Mouse (Mus musculus): ENCODE data around the gene Ndufa10. TPM values are rescaled to one million over a fixed set of nuclear protein-coding genes. Genes with fewer than 3 reads are reported as not detected.

Ndufa10 gene
- total and polyA plus RNA-seq, 3 experiments: 81.3 to 291 (median 170) TPM

GRCm38 (mm10) chr1:92453751-92454445 is 19.8 kb downstream of the Ndufa10 start:
- Histone ChIP-seq H3K27me3 (ENCODE audit: insufficient read depth, low read length) (no peaks in the 10 kb centered on the region), H3K9me3 (replicated peaks) (no peaks in the 10 kb centered on the region), H3K36me3 (replicated peaks) (peaks cover 95% of the 10 kb centered on the region), H3K4me3 (ENCODE audit: low read depth, low read length) (no peak overlapping the region), H3K4me1 (ENCODE audit: insufficient read depth, low read depth, low read length) (peaks cover 6% of the 10 kb centered on the region)
- ATAC-seq (ENCODE audit: extremely low read depth, insufficient number of reproducible peaks, low FRiP score, poor library complexity, severe bottlenecking) (no peak), DNase-seq (ENCODE audit: low spot score) (no peak)
- TF ChIP-seq GATA1 (IDR thresholded peaks at IDR 0.05; ENCODE audit: borderline replicate concordance, low read length) (no peak), POLR2AphosphoS5 (IDR thresholded peaks at IDR 0.05; ENCODE audit: insufficient replicate concordance, low read depth, low read length) (no peak), CTCF (IDR thresholded peaks at IDR 0.05; ENCODE audit: low read depth, low read length) (peak; percentile 67; the same call in 1 of the 2 replicates)

- Histone ChIP-seq H3K27me3 (ENCODE audit: insufficient read depth, low read length) (no peaks in the 10 kb centered on the region), H3K4me3 (ENCODE audit: low read depth, low read length) (no peak overlapping the region), H3K9me3 (replicated peaks) (no peaks in the 10 kb centered on the region), H3K36me3 (replicated peaks) (peaks cover 98% of the 10 kb centered on the region), H3K4me1 (ENCODE audit: insufficient read depth, low read depth, low read length) (peaks cover 6% of the 10 kb centered on the region; the same call in 1 of the 2 replicates)
- DNase-seq (ENCODE audit: low spot score) (no peak), ATAC-seq (ENCODE audit: extremely low read depth, insufficient number of reproducible peaks, low FRiP score, poor library complexity, severe bottlenecking) (no peak)
- no peak for TF ChIP-seq GATA1 (IDR thresholded peaks at IDR 0.05; ENCODE audit: borderline replicate concordance, low read length)
- TF ChIP-seq CTCF (IDR thresholded peaks at IDR 0.05; ENCODE audit: low read depth, low read length): no peak
- TF ChIP-seq POLR2AphosphoS5 (IDR thresholded peaks at IDR 0.05; ENCODE audit: insufficient replicate concordance, low read depth, low read length): no peak
- no peak for TF ChIP-seq TAL1 (conservative IDR thresholded peaks at IDR 0.05; ENCODE audit: low read depth, low read length)
- TF ChIP-seq GATA2 (IDR thresholded peaks at IDR 0.05; ENCODE audit: borderline replicate concordance, low read depth, low read length): no peak
Observed at GRCm38 (mm10) chr1:92448293-92448692, 25.4 kb downstream of the Ndufa10 start.

DNA sequence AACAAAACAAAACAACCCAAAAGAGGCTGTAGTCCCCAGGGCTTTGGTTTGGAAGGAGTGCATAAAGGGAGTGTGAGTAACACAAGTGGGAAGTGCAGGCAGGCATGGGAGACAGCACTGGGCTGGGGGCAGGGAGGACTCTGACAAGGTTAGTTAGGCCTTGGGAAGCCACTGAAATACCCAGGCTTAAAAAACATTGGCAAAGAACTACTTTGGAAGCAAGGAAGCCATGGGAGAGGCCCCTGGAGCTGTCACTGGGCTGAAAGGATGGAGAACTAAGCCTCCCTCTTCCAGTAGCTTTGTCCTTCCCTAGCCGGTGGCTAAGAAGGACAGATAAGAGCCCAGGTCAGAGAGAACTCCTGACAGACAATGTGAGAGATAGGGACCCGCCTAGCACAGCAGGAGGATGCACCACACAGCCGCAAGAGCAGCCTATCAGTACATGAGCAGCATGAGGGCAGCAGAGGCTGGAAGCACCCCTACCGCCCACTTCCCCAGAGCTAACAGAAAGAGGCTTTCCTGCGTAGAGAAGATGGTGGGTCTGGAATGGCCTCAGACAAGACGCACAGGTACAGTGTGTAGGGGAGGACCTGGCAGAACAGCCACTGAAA is 32.1 kb downstream of the Ndufa10 start:
- Histone ChIP-seq H3K4me1 (ENCODE audit: insufficient read depth, low read depth, low read length) (peaks cover 9% of the 10 kb centered on the region; the same call in 1 of the 2 replicates), H3K36me3 (replicated peaks) (peaks cover 90% of the 10 kb centered on the region), H3K4me3 (ENCODE audit: low read depth, low read length) (no peak overlapping the region), H3K9me3 (replicated peaks) (no peaks in the 10 kb centered on the region), H3K27me3 (ENCODE audit: insufficient read depth, low read length) (no peaks in the 10 kb centered on the region)
- TF ChIP-seq TAL1 (conservative IDR thresholded peaks at IDR 0.05; ENCODE audit: low read depth, low read length): no peak
- no peak for TF ChIP-seq GATA2 (IDR thresholded peaks at IDR 0.05; ENCODE audit: borderline replicate concordance, low read depth, low read length)
- no peak for TF ChIP-seq GATA1 (IDR thresholded peaks at IDR 0.05; ENCODE audit: borderline replicate concordance, low read length)
- DNase-seq (ENCODE audit: low spot score) (no peak), ATAC-seq (ENCODE audit: extremely low read depth, insufficient number of reproducible peaks, low FRiP score, poor library complexity, severe bottlenecking) (no peak)

- ATAC-seq (ENCODE audit: extremely low read depth, insufficient number of reproducible peaks, low FRiP score, poor library complexity, severe bottlenecking) (no peak), DNase-seq (ENCODE audit: low spot score) (no peak)
- no peak for TF ChIP-seq TAL1 (conservative IDR thresholded peaks at IDR 0.05; ENCODE audit: low read depth, low read length)
- no peak for TF ChIP-seq GATA2 (IDR thresholded peaks at IDR 0.05; ENCODE audit: borderline replicate concordance, low read depth, low read length)
- TF ChIP-seq GATA1 (IDR thresholded peaks at IDR 0.05; ENCODE audit: borderline replicate concordance, low read length): no peak
- no peak for TF ChIP-seq CTCF (IDR thresholded peaks at IDR 0.05; ENCODE audit: low read depth, low read length)
- no peak for TF ChIP-seq POLR2AphosphoS5 (IDR thresholded peaks at IDR 0.05; ENCODE audit: insufficient replicate concordance, low read depth, low read length)
- H3K4me1 ChIP-seq (ENCODE audit: insufficient read depth, low read depth, low read length): peaks cover 9% of the 10 kb centered on the region; the same call in 1 of the 2 replicates
- H3K27me3 ChIP-seq (ENCODE audit: insufficient read depth, low read length): no peaks in the 10 kb centered on the region
- H3K36me3 ChIP-seq (replicated peaks): peaks cover 77% of the 10 kb centered on the region
- no peak overlapping the region for H3K4me3 ChIP-seq (ENCODE audit: low read depth, low read length)
- no peaks in the 10 kb centered on the region for H3K9me3 ChIP-seq (replicated peaks)
Observed at GRCm38 (mm10) chr1:92440066-92440750, 33.5 kb downstream of the Ndufa10 start.

DNA sequence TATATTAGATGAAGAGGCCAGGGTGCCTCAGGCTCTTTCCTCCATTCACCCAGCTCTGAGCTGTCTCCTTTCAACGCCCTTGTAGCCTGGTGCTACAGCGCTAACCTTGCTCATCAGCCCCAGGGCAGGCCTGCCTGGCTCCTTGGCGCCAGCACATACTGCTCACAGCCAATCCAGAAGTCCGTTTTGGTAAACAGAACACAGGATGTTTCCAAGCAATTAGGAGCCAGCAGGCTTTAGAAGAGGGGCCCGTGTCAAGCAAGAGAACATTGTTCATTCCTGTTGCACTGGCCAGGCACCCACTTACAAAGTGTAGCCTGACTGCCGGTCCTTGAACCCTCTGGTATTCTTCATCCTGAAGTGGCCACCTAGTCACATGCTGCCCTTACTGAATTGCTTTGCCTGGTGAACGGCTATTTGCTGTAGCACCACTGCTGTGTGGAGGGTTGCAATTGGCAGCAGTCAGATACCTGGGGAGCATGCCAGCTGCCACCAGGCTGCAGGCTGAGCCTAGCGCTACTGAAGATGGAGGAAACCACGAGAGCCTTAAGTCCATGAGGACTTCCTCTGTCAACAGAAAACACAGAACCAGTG is 35.9 kb downstream of the Ndufa10 start:
- no peaks in the 10 kb centered on the region for H3K9me3 ChIP-seq (replicated peaks)
- H3K4me1 ChIP-seq (ENCODE audit: insufficient read depth, low read depth, low read length): peaks cover 5% of the 10 kb centered on the region; the same call in 1 of the 2 replicates
- no peak for TF ChIP-seq GATA1 (IDR thresholded peaks at IDR 0.05; ENCODE audit: borderline replicate concordance, low read length)
- no peak for TF ChIP-seq TAL1 (conservative IDR thresholded peaks at IDR 0.05; ENCODE audit: low read depth, low read length)
- no peak for TF ChIP-seq GATA2 (IDR thresholded peaks at IDR 0.05; ENCODE audit: borderline replicate concordance, low read depth, low read length)
- H3K4me3 ChIP-seq (ENCODE audit: low read depth, low read length): no peak overlapping the region
- DNase-seq (ENCODE audit: low spot score) (no peak), ATAC-seq (ENCODE audit: extremely low read depth, insufficient number of reproducible peaks, low FRiP score, poor library complexity, severe bottlenecking) (no peak)
- H3K27me3 ChIP-seq (ENCODE audit: insufficient read depth, low read length): peaks cover 8% of the 10 kb centered on the region; the same call in 1 of the 2 replicates
- peaks cover 53% of the 10 kb centered on the region for H3K36me3 ChIP-seq (replicated peaks)

DNA sequence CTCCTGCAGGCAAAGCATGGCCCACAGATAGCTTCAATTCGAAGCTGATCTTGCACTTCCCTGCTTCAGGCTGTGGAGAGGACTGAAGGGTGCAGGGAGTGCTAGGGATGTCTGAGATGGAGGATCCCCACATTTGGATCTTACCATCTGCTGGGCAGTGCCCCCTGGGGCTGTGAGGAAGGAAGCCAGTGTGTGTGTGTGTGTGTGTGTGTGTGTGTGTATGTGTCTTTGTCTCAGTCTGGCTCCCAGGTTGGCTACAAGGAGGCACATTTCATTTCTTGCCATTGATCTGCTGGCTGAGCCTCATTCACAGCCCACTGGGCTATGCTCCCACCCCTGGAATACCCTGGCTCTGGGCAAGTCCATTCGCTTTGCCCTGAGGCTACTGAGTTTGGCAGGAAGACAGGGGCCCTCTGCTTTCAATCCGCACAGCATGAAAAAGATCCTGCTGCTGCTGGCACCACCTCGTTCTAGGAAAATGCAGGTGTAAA is 36.8 kb downstream of the Ndufa10 start:
- ATAC-seq (ENCODE audit: extremely low read depth, insufficient number of reproducible peaks, low FRiP score, poor library complexity, severe bottlenecking) (no peak), DNase-seq (ENCODE audit: low spot score) (no peak)
- TF ChIP-seq CTCF (IDR thresholded peaks at IDR 0.05; ENCODE audit: low read depth, low read length) (no peak), POLR2AphosphoS5 (IDR thresholded peaks at IDR 0.05; ENCODE audit: insufficient replicate concordance, low read depth, low read length) (no peak), TAL1 (conservative IDR thresholded peaks at IDR 0.05; ENCODE audit: low read depth, low read length) (no peak), GATA2 (IDR thresholded peaks at IDR 0.05; ENCODE audit: borderline replicate concordance, low read depth, low read length) (no peak), GATA1 (IDR thresholded peaks at IDR 0.05; ENCODE audit: borderline replicate concordance, low read length) (no peak)
- Histone ChIP-seq H3K9me3 (replicated peaks) (no peaks in the 10 kb centered on the region), H3K4me3 (ENCODE audit: low read depth, low read length) (no peak overlapping the region; the same call in 1 of the 2 replicates), H3K36me3 (replicated peaks) (peaks cover 44% of the 10 kb centered on the region), H3K4me1 (ENCODE audit: insufficient read depth, low read depth, low read length) (peaks cover 3% of the 10 kb centered on the region; the same call in 1 of the 2 replicates), H3K27me3 (ENCODE audit: insufficient read depth, low read length) (peaks cover 14% of the 10 kb centered on the region)
